Mouse (Mus musculus): Measurements from ENCODE around the gene Zfp119b.

Gene Zfp119b

DNA sequence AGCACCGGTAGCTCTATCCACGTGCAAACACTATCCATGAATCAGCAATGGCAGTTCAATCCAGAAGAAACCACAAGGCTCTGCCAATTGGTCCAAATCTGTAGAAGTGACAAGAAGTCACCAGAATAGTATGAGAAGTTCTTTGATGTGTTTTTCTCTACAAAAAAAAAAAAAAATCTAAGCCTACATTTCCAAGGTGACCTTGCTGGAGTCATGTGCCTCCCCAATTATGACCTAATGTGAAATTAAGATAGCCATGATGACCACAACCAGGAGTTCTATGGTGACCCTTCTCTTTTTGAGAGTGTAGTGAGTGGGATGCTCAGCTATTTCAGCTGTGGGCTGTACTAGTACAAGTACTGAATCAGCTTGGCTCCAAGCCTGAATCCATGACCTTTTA, at the start of gene Zfp119b:
Zfp119b (minus strand) TSS at position 101 of the 400 bp plus-strand sequence.
- peak in 1 of 2 experiments; percentile 0 for DNase-seq (ENCODE audit: low spot score in 2 of 2)

DNA sequence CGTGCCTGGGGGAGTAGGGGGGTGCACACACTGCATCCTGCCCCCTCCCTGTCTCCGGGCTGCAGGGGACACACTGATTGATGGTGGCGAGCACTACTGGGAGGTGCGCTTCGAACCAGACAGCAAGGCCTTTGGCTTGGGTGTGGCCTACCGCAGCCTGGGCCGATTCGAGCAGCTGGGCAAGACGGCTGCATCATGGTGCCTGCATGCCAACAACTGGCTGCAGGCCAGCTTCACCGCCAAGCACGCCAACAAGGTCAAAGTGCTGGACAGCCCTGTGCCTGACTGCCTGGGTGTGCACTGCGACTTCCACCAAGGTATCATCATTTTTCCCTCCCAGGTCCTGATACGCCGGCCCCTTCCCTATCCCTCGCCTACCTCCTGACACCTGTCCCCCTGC, 46.7 kb upstream of the Zfp119b start:
- DNase-seq (ENCODE audit: low spot score in 2 of 2) = no peak

DNA sequence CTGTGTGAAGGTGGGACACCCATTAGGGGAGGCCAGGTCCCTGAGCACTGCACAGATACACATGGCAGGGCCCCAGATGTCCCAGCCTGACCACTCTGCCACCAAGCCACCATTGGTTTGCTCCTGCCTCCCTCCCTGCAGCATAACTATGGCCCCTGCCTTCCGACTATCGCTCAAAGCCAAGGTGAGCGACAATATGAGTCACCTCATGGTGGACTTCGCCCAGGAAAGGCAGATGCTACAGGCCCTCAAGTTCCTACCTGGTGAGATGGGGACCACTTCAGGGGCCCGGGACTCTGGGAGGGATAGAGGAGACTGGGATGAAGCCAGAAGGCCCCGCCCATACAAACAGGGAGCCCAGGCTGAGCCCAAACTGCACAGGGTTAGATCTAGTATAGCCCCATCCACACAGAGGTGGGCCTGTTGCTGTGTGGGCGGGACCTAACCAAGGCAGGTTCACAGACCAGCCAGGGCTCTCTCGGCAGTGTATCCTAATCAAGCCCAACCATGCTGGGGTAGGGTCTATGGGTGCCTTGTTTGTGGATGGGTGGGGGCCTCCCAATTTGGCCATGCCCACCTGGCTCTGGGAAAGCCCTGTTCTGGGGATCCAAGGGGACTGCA, 41.1 kb upstream of the Zfp119b start:
- DNase-seq (ENCODE audit: low spot score in 2 of 2) = no peak

DNA sequence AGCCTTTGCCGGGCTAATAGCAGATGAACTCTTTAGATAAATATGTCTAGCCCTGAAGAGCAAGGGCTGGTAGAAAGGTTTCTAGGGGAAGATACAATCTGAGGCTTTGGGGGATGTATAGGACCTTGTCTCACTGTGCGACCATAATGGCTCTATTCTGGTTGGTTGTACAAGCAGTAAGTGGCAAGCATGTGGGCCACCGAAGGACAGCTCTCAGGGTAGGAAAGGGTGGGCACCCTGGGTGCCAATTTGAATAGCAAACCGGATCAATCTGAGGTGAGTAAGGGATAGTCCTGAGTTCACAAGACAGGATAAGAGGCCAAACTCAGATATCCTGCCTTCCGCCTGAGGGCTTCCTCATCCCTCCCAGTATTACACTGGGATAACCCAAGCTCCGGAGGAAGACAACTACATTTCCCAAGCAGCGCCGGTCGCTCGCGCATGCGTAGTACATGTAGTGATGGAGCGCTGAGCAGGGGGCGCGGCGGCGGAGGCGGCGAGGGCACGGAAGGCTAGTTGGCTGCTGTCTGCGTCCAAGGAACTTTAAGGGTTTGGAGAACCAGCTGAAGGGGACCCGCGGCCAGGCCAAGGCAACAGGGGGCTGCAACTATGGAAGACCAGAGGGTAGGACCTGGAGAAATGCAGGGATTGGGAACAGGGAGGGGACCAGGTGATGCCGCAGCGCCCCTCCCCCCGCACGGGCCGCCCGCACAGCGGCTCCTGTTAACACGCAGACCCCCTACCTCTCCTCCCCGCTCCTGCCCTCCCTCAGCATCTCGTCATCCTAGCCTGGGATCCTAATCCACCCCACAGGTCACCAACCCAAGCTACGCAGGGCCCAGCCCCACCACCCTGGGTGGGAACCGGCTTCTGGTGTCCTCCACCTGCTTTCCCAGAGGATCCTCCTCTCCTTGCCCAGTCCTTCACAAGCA, 37.0 kb upstream of the Zfp119b start, which contains the start of gene Fsd1:
Fsd1 (plus strand) TSS at position 480 of the 932 bp plus-strand sequence.
- no peak for DNase-seq (ENCODE audit: low spot score in 2 of 2)

DNA sequence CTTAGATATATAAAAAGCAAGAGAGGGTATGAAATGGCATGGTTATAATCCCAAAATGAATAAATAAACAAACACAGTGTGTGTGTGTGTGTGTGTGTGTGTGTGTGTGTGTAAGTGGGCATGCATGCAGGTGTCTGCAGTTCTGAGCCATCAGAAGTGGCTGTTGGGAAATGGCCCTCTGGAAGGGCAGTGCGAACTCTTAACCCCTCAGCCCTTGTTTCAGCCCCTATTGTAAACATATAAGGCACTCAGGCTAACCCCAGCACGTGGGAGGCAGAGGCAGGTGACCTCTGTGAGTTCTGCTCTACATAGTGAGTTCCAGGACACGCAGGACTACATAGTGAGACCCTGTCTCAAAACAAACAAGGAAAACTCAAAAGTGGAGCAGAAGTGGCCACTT, 28.0 kb upstream of the Zfp119b start:
- no peak for DNase-seq (ENCODE audit: low spot score in 2 of 2)

DNA sequence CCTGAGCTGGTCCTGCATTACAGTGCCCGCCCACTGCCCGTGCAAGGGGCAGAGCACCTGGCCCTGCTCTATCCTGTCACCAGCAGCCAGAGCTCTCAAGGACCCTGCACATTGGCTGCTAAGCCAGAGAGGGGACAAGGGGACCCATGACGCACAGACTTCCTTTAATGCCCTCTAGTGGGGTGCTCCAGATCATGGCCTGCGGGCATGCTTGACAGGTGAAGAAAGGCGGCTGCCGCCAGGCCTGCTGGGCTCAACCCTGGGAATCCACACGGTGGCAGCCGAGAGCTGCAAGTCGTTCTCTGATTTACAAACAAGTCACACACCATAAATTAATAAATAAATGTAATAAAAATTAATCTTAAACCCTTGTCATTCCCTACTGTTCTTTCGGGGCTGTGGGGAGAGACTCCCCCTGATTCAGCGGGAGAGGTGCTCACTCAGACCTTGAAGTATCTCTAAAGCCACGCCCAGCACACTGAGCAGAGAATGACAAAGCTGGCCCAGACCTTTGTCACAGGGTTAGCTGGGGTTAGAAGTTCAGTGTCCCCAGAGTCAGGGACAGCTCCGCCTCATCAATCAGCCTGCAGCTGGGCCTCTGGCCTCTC, 27.1 kb upstream of the Zfp119b start:
- peak; percentile 51 to 56 for DNase-seq (ENCODE audit: low spot score in 2 of 2)

DNA sequence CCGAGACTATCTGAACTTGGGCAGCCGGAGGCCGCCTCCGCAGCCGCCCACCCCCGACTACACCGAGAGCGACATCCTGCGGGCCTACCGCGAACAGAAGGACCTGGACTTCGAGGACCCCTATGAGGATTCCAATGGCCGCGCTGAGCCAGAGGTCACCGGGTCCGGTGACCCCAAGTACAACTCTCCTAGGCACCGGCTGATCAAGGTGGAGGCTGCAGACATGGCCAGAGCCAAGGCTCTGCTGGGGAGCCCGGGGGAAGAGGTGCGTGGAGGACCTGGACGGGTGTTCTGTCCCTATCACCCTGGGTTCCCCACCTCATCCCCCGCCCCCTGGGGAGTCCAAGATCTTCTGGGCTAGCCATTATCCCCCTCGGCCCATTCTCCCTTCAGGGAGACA, 22.2 kb upstream of the Zfp119b start:
- DNase-seq (ENCODE audit: low spot score in 2 of 2) = no peak

DNA sequence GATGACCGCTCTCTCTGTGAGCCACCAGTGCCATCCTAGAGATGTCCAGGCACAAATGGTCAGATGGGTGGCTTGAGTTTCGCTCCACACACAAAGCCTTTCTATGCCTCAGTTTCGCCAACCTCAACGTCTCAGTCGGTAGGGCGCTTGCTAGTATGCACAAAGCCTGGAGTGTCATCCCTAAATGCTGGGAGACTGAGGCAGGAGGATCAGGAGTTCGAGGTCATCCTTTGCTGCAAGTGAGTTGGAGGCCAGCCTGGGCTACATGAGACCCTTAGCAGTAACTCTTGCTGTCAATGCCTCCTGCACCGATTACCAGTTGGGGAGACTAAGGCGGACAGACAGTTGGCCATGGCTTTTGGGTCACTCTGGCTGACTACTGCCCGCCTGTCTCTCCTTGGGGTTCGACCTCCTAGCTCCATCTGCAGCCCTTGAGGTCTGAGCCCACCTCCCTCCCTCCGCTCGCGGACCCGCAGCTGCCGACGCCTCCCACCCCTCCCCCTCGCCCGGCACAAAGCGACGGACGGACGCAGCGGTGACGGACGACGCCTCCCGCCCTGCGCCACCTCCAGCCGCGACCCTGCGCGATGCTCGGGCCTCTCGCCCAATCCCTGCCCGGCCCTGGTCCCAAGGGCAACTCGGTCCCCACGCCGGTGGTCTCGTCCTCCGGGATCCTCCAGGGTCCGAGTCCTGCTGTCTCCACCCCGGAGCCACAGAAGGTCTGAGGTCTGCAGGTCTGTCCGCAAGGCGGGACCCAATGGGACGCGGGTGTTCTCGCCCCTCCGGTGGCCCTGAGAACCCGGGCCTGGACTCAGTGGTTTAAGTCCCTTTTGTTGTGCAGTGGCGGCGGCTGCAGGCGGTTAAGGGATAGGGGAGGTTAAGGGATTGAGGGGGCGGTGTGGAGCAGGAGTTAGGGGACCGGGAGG, 20.9 kb upstream of the Zfp119b start, which contains the start of gene Shd:
Shd (plus strand) TSS at position 502 of the 926 bp plus-strand sequence.
- no peak for DNase-seq (ENCODE audit: low spot score in 2 of 2)

DNA sequence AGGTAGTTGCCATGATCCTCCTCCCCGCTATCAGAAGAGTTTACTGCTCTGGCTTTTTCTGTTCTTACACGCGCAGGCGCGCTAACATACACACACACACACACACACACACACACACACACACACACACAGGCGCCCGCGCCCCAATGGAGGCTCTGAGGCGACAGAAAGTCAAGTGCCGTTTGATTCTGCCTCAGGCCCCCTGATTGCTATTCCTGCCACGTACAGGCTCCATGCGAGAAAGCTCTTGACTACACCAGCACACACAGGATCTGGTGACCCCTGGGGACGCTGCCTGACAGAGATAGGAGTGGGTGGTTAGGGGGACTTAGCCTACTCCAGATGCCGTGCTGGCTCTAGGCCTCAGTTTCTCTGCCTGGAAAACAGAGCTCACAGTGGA, 20.3 kb upstream of the Zfp119b start:
- no peak for DNase-seq (ENCODE audit: low spot score in 2 of 2)

DNA sequence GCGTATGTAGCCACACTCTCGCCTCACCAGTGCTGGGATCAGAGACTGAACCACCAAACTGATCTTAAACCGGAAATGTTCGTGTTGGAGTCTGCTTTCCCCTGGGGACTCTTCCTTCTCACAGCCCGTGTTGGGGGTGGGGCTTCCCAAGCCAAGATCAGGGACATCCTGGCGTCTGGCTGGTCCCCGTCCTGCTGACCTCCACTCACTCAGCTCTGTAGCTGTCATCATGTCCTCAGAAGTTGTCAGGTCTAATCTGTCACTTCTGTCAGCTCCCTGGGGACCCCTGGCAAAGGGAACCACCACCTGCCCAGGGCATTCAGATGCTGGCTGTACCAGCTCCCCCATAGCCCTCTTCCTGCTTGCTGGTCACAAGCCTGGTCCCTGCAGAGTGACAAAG, 18.9 kb upstream of the Zfp119b start:
- DNase-seq (ENCODE audit: low spot score in 2 of 2) = no peak

DNA sequence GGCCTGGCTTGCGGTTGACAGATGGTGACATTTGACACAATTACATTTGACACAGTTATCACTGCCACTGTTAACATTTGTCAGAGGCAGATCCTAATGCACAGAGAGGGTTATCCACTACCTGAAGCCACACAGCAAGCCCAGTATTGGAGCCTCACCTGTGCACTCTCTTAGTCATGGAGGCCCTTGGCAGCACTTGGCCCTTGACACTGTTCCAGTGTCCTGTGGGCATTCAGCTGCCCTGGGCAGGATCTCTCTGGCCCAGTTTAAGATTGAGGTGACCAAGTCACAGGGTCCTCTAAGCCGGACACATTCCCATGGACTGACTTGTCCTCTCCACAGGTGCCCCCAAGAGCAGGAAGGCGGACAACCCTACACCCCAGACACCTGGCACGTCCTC, 17.9 kb upstream of the Zfp119b start:
- DNase-seq (ENCODE audit: low spot score in 2 of 2) = no peak

DNA sequence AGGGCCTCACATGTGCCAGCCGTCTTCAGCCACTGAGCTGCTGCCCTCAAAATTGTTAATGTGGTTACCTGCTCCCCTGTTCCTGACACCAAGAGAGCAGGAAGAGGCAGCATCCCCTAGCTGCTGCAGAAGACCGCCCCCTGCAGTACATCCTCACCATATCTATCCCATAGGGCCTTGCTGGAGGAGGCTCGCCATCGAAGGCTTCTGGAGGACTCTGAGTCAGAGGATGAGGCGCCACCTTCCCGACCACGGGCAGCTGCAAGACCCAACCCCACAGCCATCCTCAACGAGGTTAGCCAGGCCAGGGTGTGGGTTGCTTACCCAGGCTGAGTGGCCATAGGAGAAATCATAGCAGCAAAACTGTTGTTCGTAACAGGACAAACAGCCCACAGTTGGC, 15.7 kb upstream of the Zfp119b start:
- DNase-seq (ENCODE audit: low spot score in 2 of 2) = no peak

DNA sequence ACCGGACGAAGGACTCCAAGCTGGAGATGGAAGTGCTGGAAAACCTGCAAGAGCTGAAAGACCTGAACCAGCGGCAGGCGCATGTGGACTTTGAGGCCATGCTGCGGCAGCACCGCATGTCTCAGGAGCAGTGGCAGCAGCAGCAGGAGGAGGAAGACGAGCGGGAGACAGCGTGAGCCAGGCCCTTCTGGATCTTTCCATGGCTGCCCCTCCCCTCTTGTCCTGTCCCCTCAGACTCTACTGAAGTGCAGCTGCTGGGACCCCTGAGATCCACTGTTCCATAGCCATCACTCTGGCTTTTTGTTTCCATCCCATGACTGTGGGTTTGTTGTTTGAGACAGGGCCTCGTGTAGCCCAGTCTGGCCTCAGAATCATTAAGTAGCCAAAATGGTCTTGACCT, 15.2 kb upstream of the Zfp119b start:
- no peak for DNase-seq (ENCODE audit: low spot score in 2 of 2)

DNA sequence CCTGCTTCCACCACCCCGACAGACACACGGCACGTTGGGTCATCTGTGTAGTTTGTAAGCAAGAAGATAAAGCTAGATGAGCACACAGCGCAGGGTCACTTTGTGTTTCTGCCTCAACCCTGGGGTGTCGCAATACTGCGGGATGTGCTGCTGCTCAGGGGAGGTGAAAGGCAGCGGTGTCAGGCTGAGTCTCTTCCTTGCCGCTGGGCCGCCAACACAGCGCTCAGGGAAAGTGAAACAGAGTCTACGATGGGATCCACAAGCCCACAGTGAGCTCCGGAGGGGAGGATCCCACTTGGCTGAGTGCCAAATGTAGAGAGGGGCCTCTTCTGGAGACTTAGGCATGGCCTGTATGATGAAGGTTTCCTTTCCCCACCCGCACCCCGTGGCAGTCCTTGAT, 13.9 kb upstream of the Zfp119b start:
- DNase-seq (ENCODE audit: low spot score in 2 of 2) = no peak

DNA sequence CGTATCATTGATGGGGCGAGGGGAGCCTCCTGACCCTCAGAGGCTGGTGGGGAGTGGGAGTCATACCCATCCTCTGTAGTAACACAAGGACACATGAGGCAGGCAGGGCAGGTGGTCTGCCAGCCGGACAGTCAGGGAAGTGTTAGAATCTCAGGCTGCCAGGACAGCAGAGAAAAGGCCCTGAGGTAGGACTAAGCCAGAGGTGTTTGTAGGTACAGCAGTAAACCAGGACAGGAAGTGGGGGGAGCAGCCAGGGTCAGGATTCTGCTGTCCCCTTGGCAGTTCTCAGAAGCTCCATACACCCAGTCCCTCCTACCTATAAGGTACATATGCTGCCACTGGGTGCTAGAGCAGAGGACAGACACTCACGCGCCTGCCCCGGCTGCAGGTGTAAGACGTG, 12.3 kb upstream of the Zfp119b start:
- DNase-seq (ENCODE audit: low spot score in 2 of 2) = no peak

DNA sequence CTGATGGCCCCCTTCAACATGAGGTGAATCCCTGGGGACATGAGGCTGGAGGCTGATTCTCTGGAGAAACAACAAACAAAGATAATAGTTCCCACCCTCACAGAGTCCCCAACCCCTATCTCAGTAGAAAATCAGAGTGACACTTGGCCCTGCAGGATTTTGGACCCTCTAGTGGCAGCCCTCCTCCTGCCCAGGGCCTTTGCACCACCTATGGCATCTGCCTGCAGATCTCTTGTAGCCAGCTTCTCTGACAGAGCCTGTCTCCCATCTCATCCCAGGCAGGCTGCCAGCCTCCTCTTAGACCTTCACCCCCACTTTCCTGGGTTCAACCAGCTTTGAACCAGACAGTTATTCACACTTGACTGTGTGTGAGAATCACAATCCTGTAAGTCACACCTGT, 11.5 kb upstream of the Zfp119b start:
- DNase-seq (ENCODE audit: low spot score in 2 of 2) = no peak

DNA sequence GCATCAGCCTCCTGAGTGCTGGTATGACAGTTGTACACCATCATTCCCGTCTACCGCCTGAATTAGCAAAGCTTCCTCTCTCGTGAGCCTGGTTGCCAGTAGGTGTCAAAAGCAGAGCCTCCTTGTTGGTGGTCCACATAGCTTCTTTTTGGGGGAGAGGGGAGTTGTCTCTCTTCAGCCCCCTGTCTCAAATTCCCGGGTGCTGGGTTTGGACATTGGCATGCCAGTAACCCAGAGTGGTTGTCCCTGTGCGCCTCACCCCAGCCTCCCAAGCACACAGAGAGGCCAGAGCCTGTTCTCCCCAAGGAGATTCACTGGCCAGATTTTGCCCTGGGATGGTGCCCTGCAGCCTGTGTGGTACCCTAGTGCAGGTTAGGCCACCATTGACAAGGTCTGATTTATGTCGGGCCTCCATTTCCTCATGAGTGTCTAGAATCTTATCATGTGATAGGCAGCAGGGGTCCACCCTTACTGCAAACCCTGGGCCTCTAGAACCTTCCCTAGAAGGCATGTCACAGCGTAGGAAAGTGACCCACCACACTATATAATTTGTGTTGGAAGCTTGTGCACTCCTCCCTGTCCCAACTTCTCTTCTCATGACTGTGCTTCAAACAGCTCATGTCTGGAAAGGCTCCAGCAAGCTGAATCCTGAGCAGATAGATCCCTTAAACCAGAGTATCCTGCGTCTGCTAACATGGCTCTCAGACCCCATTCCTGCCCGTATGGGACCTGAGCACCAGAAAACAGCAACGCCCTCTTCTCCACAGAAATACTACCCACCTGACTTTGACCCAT, 10.8 kb upstream of the Zfp119b start:
- no peak for DNase-seq (ENCODE audit: low spot score in 2 of 2)

DNA sequence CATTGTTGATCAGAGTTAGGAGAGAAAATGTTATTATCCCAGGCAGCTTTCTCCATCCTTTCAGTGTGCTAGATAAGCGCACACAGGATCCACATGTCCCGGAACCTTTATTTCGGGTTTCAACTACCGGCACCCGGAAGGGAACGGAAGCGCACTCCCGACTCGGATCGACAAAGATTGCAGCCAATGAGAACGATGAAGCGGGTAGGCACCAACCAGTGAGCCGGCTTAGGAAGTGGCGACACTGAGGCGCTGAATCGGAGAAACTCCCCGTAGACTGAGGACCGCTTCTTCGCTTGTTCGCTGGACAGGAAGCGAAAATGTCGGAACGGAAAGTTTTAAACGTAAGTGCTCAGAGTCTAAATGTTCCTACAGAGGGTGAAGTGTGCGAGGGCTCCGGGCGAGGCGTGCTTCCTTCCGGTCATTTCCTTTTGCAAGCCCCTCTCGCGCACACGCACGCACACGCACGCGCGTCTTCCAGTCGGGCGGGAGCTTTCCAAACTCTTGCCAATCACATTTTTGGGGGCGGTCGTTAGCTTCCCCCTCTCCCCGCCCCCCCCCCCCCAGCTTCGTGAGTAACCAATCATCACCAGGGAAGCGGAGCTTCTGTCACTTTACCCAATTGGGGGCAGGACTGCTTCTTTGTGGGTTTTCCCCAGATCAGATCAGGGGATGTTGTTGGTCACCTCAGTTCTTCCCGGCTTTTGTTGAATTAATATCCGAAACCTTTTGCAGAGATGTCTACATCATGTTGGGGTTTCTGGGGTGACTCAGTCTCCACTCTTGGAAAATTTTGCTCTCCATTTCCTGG, 9.8 kb upstream of the Zfp119b start, which contains the start of gene Yju2:
Yju2 (plus strand) TSS at position 182 of the 811 bp plus-strand sequence.
- peak; percentile 89 to 92 for DNase-seq (ENCODE audit: low spot score in 2 of 2)

DNA sequence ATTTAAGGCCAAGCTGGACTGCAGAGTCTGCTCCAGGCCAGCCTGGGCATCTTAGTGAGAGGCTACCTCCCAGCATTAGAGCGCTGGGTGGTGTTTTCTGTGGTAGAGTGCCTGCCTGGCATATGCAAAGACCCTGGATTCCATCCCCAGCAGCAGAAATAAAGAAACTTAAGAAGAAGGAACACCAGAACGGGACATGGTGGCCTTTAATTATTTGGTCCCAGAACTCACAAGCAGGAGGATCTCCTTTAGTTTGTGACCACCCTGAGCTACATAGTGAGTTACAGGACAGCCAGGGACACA, 9.2 kb upstream of the Zfp119b start:
- no peak for DNase-seq (ENCODE audit: low spot score in 2 of 2)
